Mouse (Mus musculus) induced T-regulatory cell, adult 2 months (primary cell): ENCODE data around the gene Larp4.

ENCODE experiments used
- DNase-seq: peaks from one replicate; pipeline ENCODE4 v3.0.0-alpha.2; 2012; ENCODE audit warnings: low read depth

Larp4 gene

GRCm38 (mm10) chr15:100057698-100058097 is 87.8 kb downstream of the Larp4 start:
- no peak for DNase-seq

- DNase-seq = peak; percentile 51
Observed at GRCm38 (mm10) chr15:100058143-100058542, 88.3 kb downstream of the Larp4 start.

GRCm38 (mm10) chr15:100058912-100059311 is 89.0 kb downstream of the Larp4 start:
- DNase-seq = no peak

GRCm38 (mm10) chr15:100059626-100060311 is 89.9 kb downstream of the Larp4 start:
- peak; percentile 48 for DNase-seq

- DNase-seq = peak; percentile 84
Observed at GRCm38 (mm10) chr15:100060513-100061140, 90.8 kb downstream of the Larp4 start.

- no peak for DNase-seq
Observed at GRCm38 (mm10) chr15:100061377-100061776, 91.5 kb downstream of the Larp4 start.

GRCm38 (mm10) chr15:100063229-100063773 is 93.4 kb downstream of the Larp4 start:
- no peak for DNase-seq
